Mouse (Mus musculus) neutrophil, adult 5-6 weeks (primary cell): ENCODE data around the gene Gm5617. TPM values are rescaled to one million over a fixed set of nuclear protein-coding genes. Genes with fewer than 3 reads are reported as not detected.

Experiments
- total RNA-seq: library from RNA; stranded (forward); fragments of 200-1000 nt; gene quantifications from 2 replicates; pipeline ENCODE4 v1.2.3, GENCODE M21; 2017

The Gm5617 gene
- total RNA-seq, 1 experiment from 2014 or later, result 10.1 TPM

Other genes starting within 250 kb of the Gm5617 start
- 14.4 and 20.1 TPM in 2 replicates for gene Nxpe2, start 142.0 kb upstream of the Gm5617 start, total RNA-seq
- gene Rexo2, start 14.8 kb upstream of the Gm5617 start, total RNA-seq, result 44.6 and 51.6 TPM in 2 replicates
- gene Rbm7, start 143 bp upstream of the Gm5617 start, total RNA-seq, result 112 and 126 TPM in 2 replicates
- gene Nnmt, start 109.7 kb downstream of the Gm5617 start, total RNA-seq, result not detected in 2 replicates